Mouse (Mus musculus) cortical plate, adult 2 months (tissue): ENCODE data around the gene Mea1.

Source experiments
- CTCF ChIP-seq: fragments of 200-500 bp; IDR thresholded peaks from 2 replicates; pipeline ENCODE4 v1.5.1; 2011; ENCODE audit warnings: mild to moderate bottlenecking, control low read depth, low read length; ENCODE audit not compliant: insufficient read depth; ENCODE audit errors: extremely low read depth
- POLR2A ChIP-seq: fragments of 200-500 bp; IDR thresholded peaks from 2 replicates; pipeline ENCODE4 v1.6.1; 2011; ENCODE audit warnings: mild to moderate bottlenecking, low read length, control low read depth; ENCODE audit not compliant: insufficient read depth; ENCODE audit errors: extremely low read depth

DNA sequence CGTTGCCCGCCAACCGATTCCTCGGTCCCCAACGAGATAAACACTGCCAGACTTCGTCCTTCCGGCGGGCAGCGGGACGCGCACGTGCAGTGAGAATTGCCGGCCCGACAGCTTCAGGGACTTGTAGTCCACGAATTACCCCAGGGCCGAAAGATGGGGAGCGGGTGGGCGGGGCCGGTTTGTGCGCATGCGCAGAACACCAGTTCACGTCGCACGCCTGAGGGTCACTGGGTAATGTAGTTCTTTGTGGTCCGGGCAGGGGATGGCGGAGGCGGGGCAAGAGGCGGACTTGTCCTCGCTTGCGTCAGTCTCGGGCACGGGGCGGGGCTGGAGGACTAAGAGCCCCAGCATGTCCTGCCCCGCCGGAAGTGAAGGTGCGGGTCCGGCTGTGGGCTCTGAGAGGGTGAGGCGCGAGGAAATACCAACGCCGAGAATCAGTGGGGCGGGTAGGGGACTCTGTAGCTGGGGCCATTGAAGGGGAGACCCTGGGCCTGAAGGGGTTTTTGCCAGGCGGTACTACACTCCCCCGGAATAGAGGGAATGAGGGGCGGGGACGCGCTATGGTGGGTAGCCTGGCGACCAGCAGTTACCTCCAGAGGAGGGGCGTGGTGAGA is 2.3 kb downstream of the Mea1 start, which contains the start of gene Klhdc3:
- peak; percentile 53 for TF ChIP-seq POLR2A
- no peak for TF ChIP-seq CTCF
